In genomic region chr16:5431111-5431510, GRCm38 (mm10) we compare ENCODE assay signal across 10 mouse cellular contexts.
DNase-seq lines count a peak whose midpoint lies in the region; ATAC-seq and TF ChIP-seq lines count a peak whose summit lies in the region.
"Had no signal": no experiment of that assay in that cellular context is flagged by ENCODE, and none has a peak within 500 bp of the region (broad histone marks: within the 10 kb centered on the region; RNA-seq: fewer than 3 reads in every experiment).

No protein-coding gene starts in this region.

- DNase-seq in cerebellum, adult 11-12 months = peak; percentile 87
- peak; percentile 62 to 81 for DNase-seq in heart, adult 2 months
- DNase-seq in layer of hippocampus, postnatal 14 days (ENCODE audit: low spot score in 2 of 2) = peak; percentile 78 to 94
- no peak for DNase-seq in retina, postnatal 1 day
- DNase-seq in B cell, adult 2 months = no peak
- no peak for DNase-seq in liver

- H3K27me3 ChIP-seq in heart, adult 2 months (ENCODE audit: control insufficient read depth, insufficient read depth, low read length) = no peaks in the 10 kb centered on the region
- H3K27me3 ChIP-seq: limb, embryonic 12.5 days had no signal

- intact Hi-C loops in heart, adult 2 months (cut with DNase I) = no loop called here

- H3K4me3 ChIP-seq in bone marrow macrophage, adult 2 months (ENCODE audit: insufficient read depth, low read length) = peak overlapping the region; percentile 41
- H3K4me3 ChIP-seq in heart, adult 2 months = peak overlapping the region; percentile 30
- H3K4me3 ChIP-seq: erythroblast, embryonic 14.5 days; limb, embryonic 12.5 days had no signal

- no peak for TF ChIP-seq POLR2A in bone marrow macrophage, adult 2 months (IDR thresholded peaks at IDR 0.05; ENCODE audit: borderline replicate concordance, low read depth, low read length)
- TF ChIP-seq POLR2A in heart, adult 2 months (IDR thresholded peaks at IDR 0.05; ENCODE audit: insufficient read depth, low read depth, low read length) = peak; percentile 41; the same call in 1 of the 2 replicates

- peak overlapping the region; percentile 65 for H3K27ac ChIP-seq in bone marrow macrophage, adult 2 months (ENCODE audit: insufficient read depth, low read depth, low read length)
- no peak overlapping the region; the same call in 1 of the 2 replicates for H3K27ac ChIP-seq in heart, adult 2 months
- H3K27ac ChIP-seq: limb, embryonic 12.5 days had no signal

- no peaks in the 10 kb centered on the region for H3K36me3 ChIP-seq in heart, adult 2 months (ENCODE audit: control insufficient read depth, insufficient read depth, low read length)
- H3K36me3 ChIP-seq: limb, embryonic 12.5 days had no signal

- 22% methylated on average over 3 of the region's 3 CpGs for WGBS in heart, adult 2 months

- H3K9ac ChIP-seq in heart, adult 2 months (ENCODE audit: low read depth, low read length) = no peak overlapping the region
- H3K9ac ChIP-seq: limb, embryonic 12.5 days had no signal

- ATAC-seq in CD4-positive, CD25-positive, alpha-beta regulatory T cell, adult 4 months = no peak

- peak; percentile 92 for TF ChIP-seq EP300 in heart, adult 2 months (IDR thresholded peaks at IDR 0.05; ENCODE audit: insufficient read depth, low read depth, low read length)

- no peaks in the 10 kb centered on the region for H3K79me2 ChIP-seq in heart, adult 2 months (replicated peaks; ENCODE audit: control insufficient read depth, insufficient read depth, low read length)

- no peak for TF ChIP-seq CTCF in bone marrow macrophage, adult 2 months (IDR thresholded peaks at IDR 0.05; ENCODE audit: low read depth, low read length)
- no peak for TF ChIP-seq CTCF in heart, adult 2 months (IDR thresholded peaks at IDR 0.05)

- peaks cover 40% of the 10 kb centered on the region for H3K4me1 ChIP-seq in bone marrow macrophage, adult 2 months (ENCODE audit: control insufficient read depth, insufficient read depth, low read length)
- H3K4me1 ChIP-seq in heart, adult 2 months (ENCODE audit: control insufficient read depth, insufficient read depth, low read length) = no peaks in the 10 kb centered on the region
- H3K4me1 ChIP-seq: limb, embryonic 12.5 days had no signal

Comparison
In these comparisons a context has a peak if more than half of its experiments do, and no peak if none do; other contexts are left out.
1. DNase-seq: peak in cerebellum, adult 11-12 months (single experiment), heart, adult 2 months (2 of 2) and layer of hippocampus, postnatal 14 days (2 of 2); none in retina, postnatal 1 day (single experiment), B cell, adult 2 months (0 of 2) and liver (single experiment).